ENCODE assay signal across 9 mouse cellular contexts in genomic region chr8:64871469-64872165, GRCm38 (mm10). TPM values are rescaled to one million over a fixed set of nuclear protein-coding genes. Genes with fewer than 3 reads are reported as not detected.
DNase-seq lines count a peak whose midpoint lies in the region; ATAC-seq and TF ChIP-seq lines count a peak whose summit lies in the region.
"Had no signal": no experiment of that assay in that cellular context is flagged by ENCODE, and none has a peak within 500 bp of the region (broad histone marks: within the 10 kb centered on the region; RNA-seq: fewer than 3 reads in every experiment).

No protein-coding gene starts in this region.

- no peak overlapping the region for H3K27ac ChIP-seq in midbrain, postnatal 0 days (ENCODE audit: low read depth, low read length)
- H3K27ac ChIP-seq in kidney, embryonic 15.5 days, result no peak overlapping the region
- H3K27ac ChIP-seq: embryonic facial prominence, embryonic 13.5 days had no signal

- H3K4me1 ChIP-seq in midbrain, postnatal 0 days (ENCODE audit: insufficient read depth, low read length), result no peaks in the 10 kb centered on the region
- H3K4me1 ChIP-seq in kidney, embryonic 15.5 days, result no peaks in the 10 kb centered on the region
- H3K4me1 ChIP-seq: embryonic facial prominence, embryonic 13.5 days had no signal

- WGBS in midbrain, postnatal 0 days, result 78% methylated on average over 12 of the region's 12 CpGs
- WGBS in kidney, embryonic 15.5 days, result 76% methylated on average over 12 of the region's 12 CpGs

- H3K36me3 ChIP-seq in midbrain, postnatal 0 days (ENCODE audit: insufficient read depth, low read length), result no peaks in the 10 kb centered on the region
- H3K36me3 ChIP-seq in kidney, embryonic 15.5 days, result no peaks in the 10 kb centered on the region
- H3K36me3 ChIP-seq: embryonic facial prominence, embryonic 13.5 days had no signal

- peak; percentile 17 for DNase-seq in kidney, adult 18-20 months
- no peak for DNase-seq in kidney, postnatal 14 days
- DNase-seq in cerebellum, postnatal 10 days, result peak; percentile 42 to 45
- DNase-seq in induced T-regulatory cell, adult 2 months (ENCODE audit: low read depth), result peak; percentile 58
- no peak for DNase-seq in midbrain, postnatal 0 days (ENCODE audit: low spot score)
- no peak for DNase-seq in yolk sac, embryonic 10.5 days (ENCODE audit: low spot score)

- H3K4me3 ChIP-seq in midbrain, postnatal 0 days (ENCODE audit: low read depth, low read length), result no peak overlapping the region
- H3K4me3 ChIP-seq in kidney, embryonic 15.5 days (replicated peaks), result no peak overlapping the region
- H3K4me3 ChIP-seq: embryonic facial prominence, embryonic 13.5 days had no signal

- ATAC-seq in megakaryocyte progenitor cell, adult 5-6 weeks (replicated peaks; ENCODE audit: poor library complexity), result peak; percentile 97
- no peak for ATAC-seq in midbrain, postnatal 0 days (ENCODE audit: low FRiP score)
- ATAC-seq in kidney, embryonic 15.5 days (replicated peaks; ENCODE audit: low FRiP score), result no peak

- H3K27me3 ChIP-seq in midbrain, postnatal 0 days (ENCODE audit: insufficient read depth, low read length), result no peaks in the 10 kb centered on the region
- no peaks in the 10 kb centered on the region for H3K27me3 ChIP-seq in kidney, embryonic 15.5 days
- H3K27me3 ChIP-seq: embryonic facial prominence, embryonic 13.5 days had no signal

- no peaks in the 10 kb centered on the region for H3K9me3 ChIP-seq in midbrain, postnatal 0 days (ENCODE audit: low read length)
- H3K9me3 ChIP-seq in kidney, embryonic 15.5 days (replicated peaks), result no peaks in the 10 kb centered on the region

- TF ChIP-seq CTCF in midbrain, postnatal 0 days (IDR thresholded peaks at IDR 0.05), result no peak

- no peak overlapping the region for H3K4me2 ChIP-seq in midbrain, postnatal 0 days (ENCODE audit: low read depth, low read length, poor library complexity, severe bottlenecking)
- H3K4me2 ChIP-seq in kidney, embryonic 15.5 days, result no peak overlapping the region
- H3K4me2 ChIP-seq: embryonic facial prominence, embryonic 13.5 days had no signal

- H3K9ac ChIP-seq in midbrain, postnatal 0 days (replicated peaks; ENCODE audit: low read length, poor library complexity, severe bottlenecking), result no peak overlapping the region
- no peak overlapping the region for H3K9ac ChIP-seq in kidney, embryonic 15.5 days
- H3K9ac ChIP-seq: embryonic facial prominence, embryonic 13.5 days had no signal

RNA-seq across cellular contexts. Expression of gene Klhl2, which starts 21.8 kb away (rescaled TPM):
- 10.3 and 13.7 TPM in 2 replicates for total RNA-seq in megakaryocyte progenitor cell, adult 5-6 weeks (2015)
- 13.5 and 13.9 TPM in 2 replicates for total RNA-seq in megakaryocyte progenitor cell, adult 5-6 weeks (2017)
- total RNA-seq in midbrain, postnatal 0 days (2014; rRNA removed), result 44.8 and 46.2 TPM in 2 replicates
- 30.2 and 31.4 TPM in 2 replicates for polyA plus RNA-seq in midbrain, postnatal 0 days (2015; fragmentation: Nextera tagmentation; extraction: Ambion mirVana)
- 15.3 and 16.1 TPM in 2 replicates for polyA plus RNA-seq in kidney, embryonic 15.5 days (2015; fragmentation: Nextera tagmentation; extraction: Ambion mirVana)

Comparison
In these comparisons a context has a peak if more than half of its experiments do, and no peak if none do; other contexts are left out.
1. DNase-seq: peak in kidney, adult 18-20 months (single experiment), cerebellum, postnatal 10 days (2 of 2) and induced T-regulatory cell, adult 2 months (single experiment); none in kidney, postnatal 14 days (single experiment), midbrain, postnatal 0 days (single experiment) and yolk sac, embryonic 10.5 days (single experiment).